Mouse (Mus musculus): ENCODE measurements at regions not wholly inside any gene's neighbourhood (a gene's known extent, or its start where the extent isn't known, plus 50 kb on each side); places are given as distances from the start of the nearest gene placed in this dataset.

GRCm38 (mm10) chr5:11983452-11983851 is 65.6 kb downstream of the 4933402N22Rik start:
- no peak for DNase-seq (ENCODE audit: low spot score)

- DNase-seq (ENCODE audit: low spot score), result no peak
Measured at GRCm38 (mm10) chr5:11989140-11989539, 71.3 kb downstream of the 4933402N22Rik start.

GRCm38 (mm10) chr5:12000777-12001176 is 82.9 kb downstream of the 4933402N22Rik start:
- no peak for DNase-seq (ENCODE audit: low spot score)

- no peak for DNase-seq (ENCODE audit: low spot score)
Measured at GRCm38 (mm10) chr5:12006473-12006872, 88.6 kb downstream of the 4933402N22Rik start.

GRCm38 (mm10) chr5:12016332-12016731 is 98.5 kb downstream of the 4933402N22Rik start:
- no peak for DNase-seq (ENCODE audit: low spot score)

- no peak for DNase-seq (ENCODE audit: low spot score)
Measured at GRCm38 (mm10) chr5:12020489-12020888, 102.6 kb downstream of the 4933402N22Rik start.

GRCm38 (mm10) chr5:12024705-12025383 is 107.0 kb downstream of the 4933402N22Rik start:
- DNase-seq (ENCODE audit: low spot score), result no peak

- DNase-seq (ENCODE audit: low spot score), result peak; percentile 35
Measured at GRCm38 (mm10) chr5:12030002-12030401, 112.2 kb downstream of the 4933402N22Rik start.

GRCm38 (mm10) chr5:12049806-12050205 is 132.0 kb downstream of the 4933402N22Rik start:
- no peak for DNase-seq (ENCODE audit: low spot score)

- DNase-seq (ENCODE audit: low spot score), result no peak
Measured at GRCm38 (mm10) chr5:12080191-12080590, 162.3 kb downstream of the 4933402N22Rik start.

GRCm38 (mm10) chr5:12093680-12094079 is 175.8 kb downstream of the 4933402N22Rik start:
- DNase-seq (ENCODE audit: low spot score), result no peak

GRCm38 (mm10) chr5:12116587-12117354 is 198.9 kb downstream of the 4933402N22Rik start:
- no peak for DNase-seq (ENCODE audit: low spot score)

GRCm38 (mm10) chr5:12124935-12125334 is 207.1 kb downstream of the 4933402N22Rik start:
- DNase-seq (ENCODE audit: low spot score), result no peak

- DNase-seq (ENCODE audit: low spot score), result no peak
Measured at GRCm38 (mm10) chr5:12127484-12128265, 209.8 kb downstream of the 4933402N22Rik start.

GRCm38 (mm10) chr5:12138961-12139360 is 221.1 kb downstream of the 4933402N22Rik start:
- no peak for DNase-seq (ENCODE audit: low spot score)

GRCm38 (mm10) chr5:12153295-12153694 is 229.9 kb upstream of the Sema3d start:
- no peak for DNase-seq (ENCODE audit: low spot score)

GRCm38 (mm10) chr5:12154551-12155091 is 228.6 kb upstream of the Sema3d start:
- no peak for DNase-seq (ENCODE audit: low spot score)

GRCm38 (mm10) chr5:12191681-12192080 is 191.5 kb upstream of the Sema3d start:
- no peak for DNase-seq (ENCODE audit: low spot score)

- DNase-seq (ENCODE audit: low spot score), result no peak
Measured at GRCm38 (mm10) chr5:12207452-12207851, 175.7 kb upstream of the Sema3d start.

GRCm38 (mm10) chr5:12209631-12210030 is 173.6 kb upstream of the Sema3d start:
- DNase-seq (ENCODE audit: low spot score), result no peak

- DNase-seq (ENCODE audit: low spot score), result no peak
Measured at GRCm38 (mm10) chr5:12213448-12213847, 169.7 kb upstream of the Sema3d start.

GRCm38 (mm10) chr5:12219424-12220107 is 163.6 kb upstream of the Sema3d start:
- no peak for DNase-seq (ENCODE audit: low spot score)

Data from MN1 (cell line).